Mouse (Mus musculus) brain, embryonic 14.5 days (tissue): ENCODE measurements around the gene Irf9.

Experiments used
- CTCF ChIP-seq: fragments of 200-500 bp; IDR thresholded peaks from 2 replicates; pipeline ENCODE4 v1.5.1; 2012; ENCODE audit warnings: inconsistent platforms, mild to moderate bottlenecking, moderate library complexity, borderline replicate concordance; ENCODE audit not compliant: insufficient read depth, insufficient read length; ENCODE audit errors: extremely low read depth
- POLR2A ChIP-seq: fragments of 200-500 bp; IDR thresholded peaks from 2 replicates; pipeline ENCODE4 v1.6.1; 2012; ENCODE audit warnings: mild to moderate bottlenecking, inconsistent platforms, borderline replicate concordance; ENCODE audit not compliant: poor library complexity, insufficient read depth, insufficient read length, severe bottlenecking; ENCODE audit errors: extremely low read depth

DNA sequence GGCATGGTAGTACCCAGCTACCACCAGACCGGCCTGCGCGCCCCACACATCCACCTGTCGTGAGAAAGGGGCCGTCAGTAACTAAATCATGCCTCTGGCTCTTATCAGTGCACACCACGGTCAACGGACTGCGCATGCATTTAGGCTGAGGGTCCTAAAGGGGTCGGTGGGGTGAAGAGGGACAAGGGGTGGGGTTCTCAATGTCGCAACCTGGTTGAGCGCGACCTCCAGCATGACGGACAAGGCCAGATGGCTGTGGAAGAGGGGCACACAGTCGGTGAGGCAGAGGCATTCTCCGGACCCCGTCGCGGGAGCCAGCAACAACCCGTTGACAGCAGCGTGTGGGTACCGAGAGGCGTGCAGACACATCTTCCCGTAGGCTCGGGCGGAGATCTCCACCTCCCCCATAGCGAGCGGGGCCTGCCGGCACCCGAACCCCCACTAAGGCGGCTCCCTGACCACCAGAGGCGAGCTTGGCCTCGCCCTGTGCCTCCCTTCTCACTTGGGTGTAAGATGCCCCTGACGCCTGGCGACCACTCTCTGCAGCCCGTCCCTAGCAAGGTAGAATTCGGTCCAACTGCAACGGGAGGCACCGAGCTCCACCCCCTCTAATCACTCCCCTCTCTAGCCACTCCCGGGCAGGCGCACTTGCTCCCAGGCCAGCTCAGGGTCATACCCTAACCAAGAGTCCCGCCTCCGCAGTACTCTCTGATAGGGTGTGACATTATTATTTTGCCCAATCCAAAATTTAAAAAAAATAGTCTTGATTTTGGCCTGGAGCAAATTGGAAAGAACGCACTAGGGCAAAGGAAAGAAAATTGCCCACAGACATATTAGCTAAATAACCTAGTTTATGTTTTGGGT lies 18.4 kb upstream of the Irf9 start, which contains the start of gene Emc9:
- TF ChIP-seq CTCF (no peak), POLR2A (no peak)
